Mouse (Mus musculus) adrenal gland, postnatal 4 days (tissue): ENCODE measurements around the gene Atl2. TPM values are rescaled to one million over a fixed set of nuclear protein-coding genes. Genes with fewer than 3 reads are reported as not detected.

Experiments
- DNase-seq, 2 experiments: peaks; one replicate each; pipeline ENCODE4 v3.0.0; 2021 to 2022; ENCODE audit warnings: low spot score in 2 of 2, mixed read lengths in 2 of 2
- total RNA-seq, 2 experiments: library from RNA; stranded (reverse); gene quantifications; 2 replicates each; pipeline ENCODE4 v1.2.3; 2021

The Atl2 gene
- total RNA-seq, 2 experiments from 2014 or later = 42.0 to 42.6 TPM

DNA sequence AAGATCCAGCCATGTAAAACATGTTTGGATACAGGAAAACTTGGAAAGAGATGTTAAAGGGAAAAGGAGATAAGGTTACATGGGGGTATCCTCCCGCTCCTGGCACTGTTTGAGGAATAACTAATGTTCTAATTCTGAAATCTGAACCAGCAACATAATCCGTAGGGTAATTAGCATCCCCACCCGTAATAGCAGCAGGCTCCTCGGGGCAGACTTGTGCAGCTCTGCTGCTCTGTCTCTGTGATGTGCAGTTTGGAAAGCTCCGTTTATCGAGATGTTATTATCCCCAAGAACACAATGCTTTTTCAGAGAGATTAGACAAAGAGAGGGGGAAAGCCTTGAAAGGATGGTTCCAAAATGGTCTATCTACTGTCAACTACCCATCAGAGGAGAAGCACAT lies 5.3 kb upstream of the Atl2 start:
- no peak for DNase-seq

DNA sequence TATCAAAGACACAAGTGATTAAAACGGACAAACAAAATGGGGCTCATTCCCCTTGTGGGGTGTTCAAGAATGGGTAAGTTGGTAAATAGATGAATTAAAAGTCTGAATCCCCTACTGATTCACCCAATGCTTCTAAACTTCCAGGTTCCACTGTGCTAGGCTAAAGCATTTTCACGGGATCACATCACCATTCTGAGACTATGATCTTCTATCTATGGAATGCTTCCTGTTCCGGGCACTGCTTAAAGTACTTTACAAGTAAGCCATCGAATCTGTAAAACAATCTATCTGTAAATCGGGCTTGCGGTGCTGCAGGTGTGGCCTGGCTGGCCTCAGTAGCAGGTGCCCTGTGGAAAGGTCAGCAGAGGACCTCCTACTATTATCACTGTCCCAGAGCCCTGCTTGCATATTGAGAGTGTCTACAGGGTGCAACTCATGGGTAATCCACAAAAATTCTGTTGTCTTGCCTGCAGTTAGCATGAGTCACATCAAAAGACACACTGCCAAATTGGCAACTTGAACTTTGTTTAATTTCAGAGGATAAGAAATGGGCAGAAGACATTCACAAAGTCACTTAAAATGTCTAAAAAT lies 2.3 kb upstream of the Atl2 start:
- DNase-seq = no peak

DNA sequence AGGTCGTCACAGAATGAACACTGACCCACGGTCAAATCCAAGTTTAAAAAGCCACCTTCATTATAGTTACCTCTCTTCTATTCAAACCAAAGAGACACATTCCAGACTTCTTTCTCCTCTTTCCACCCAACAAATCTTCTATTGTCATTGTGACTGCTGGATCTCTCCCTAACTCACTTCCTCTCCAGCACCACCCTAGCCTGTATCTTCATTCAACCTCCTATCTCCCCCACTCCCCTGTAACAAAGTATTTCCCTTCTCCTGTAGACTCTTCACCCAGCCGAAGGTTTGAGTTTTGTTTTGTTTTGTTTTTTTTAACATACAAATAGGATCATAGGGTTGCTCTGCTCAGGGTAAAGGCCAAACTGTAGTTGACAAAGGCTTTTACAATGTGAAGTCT lies 1.7 kb upstream of the Atl2 start:
- DNase-seq = no peak

DNA sequence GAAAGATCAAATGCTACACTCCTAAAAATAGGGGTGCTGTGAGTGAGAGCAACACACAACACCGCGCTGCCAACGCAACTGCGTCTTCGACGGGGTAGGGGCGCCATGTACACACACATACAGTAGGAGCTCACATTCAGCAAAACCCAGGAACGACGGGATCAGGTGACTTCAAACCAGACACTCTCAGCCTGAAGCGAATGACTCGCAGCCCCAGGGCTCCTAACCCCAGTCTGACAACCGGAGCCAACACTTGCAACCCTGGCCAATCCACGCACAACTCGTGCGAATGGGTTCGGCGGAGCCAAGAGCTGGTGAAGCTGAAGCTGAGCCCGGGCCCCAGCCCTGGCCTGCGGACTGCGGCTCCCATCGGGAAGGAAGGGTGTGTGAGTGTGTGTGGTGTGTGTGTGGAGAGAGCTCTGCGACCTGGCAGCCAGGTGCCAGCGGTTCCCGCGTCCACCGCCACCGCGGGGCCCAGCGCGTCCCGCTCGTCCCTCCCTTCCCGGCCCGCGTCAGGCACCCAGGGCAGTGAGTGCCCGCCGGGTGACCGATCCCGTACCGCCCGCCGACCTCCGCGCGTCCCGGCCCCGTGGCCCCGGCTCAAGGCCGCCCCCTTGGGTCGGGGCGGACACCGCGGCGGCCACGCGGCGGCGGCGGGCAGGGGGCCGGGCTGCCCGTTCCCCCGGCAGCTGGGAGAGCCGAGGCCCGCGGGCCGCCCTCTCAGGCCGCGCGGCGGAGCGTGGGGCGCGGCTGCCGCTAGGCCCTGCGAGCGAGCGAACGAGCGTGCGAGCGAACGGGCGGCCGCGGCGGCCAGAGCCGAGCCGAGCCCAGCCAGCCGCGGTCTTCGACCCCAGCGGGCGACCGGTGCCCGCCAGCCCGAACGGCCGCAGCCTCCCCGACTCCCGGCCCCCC lies 696 bp downstream of the Atl2 start:
- peak; percentile 26 to 31 for DNase-seq

DNA sequence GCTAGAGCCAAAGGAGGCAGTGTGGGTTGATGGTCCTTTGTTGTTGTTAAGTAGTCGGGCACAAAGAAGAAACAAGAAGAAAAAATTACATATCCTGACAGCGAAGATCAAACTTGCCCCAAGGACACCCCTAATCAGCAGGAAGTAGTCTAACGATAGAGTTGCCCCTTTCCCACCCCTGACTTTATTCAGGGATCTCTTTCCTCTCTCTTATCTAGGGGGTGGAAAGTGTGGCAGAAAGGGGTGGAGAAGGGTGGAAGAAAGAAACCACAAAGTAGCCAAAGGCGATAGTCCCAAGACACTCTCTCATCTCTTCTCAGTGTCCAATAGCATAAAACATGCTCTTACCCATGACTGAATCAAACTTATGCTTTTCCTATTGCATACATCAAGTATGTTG lies 1.9 kb downstream of the Atl2 start:
- no peak for DNase-seq

DNA sequence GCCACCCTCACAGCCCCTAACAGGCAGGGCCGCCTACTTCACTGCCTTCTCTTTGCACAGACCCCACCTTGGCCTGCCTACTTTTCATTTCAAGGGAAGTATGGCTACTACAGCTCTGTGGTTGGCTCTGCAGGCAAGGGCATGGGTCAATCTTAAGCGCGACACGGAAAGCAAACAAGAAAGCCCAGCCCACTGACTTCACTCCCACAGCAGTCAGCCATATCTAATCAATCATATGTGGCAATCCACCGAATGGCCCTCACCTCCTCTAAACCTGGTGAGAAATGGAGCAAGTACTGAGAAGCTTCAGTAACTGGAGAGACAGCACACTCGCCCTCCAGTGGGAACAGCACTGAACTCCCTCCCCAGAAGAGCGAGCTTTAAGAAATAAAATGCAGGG lies 4.0 kb downstream of the Atl2 start:
- DNase-seq = no peak

DNA sequence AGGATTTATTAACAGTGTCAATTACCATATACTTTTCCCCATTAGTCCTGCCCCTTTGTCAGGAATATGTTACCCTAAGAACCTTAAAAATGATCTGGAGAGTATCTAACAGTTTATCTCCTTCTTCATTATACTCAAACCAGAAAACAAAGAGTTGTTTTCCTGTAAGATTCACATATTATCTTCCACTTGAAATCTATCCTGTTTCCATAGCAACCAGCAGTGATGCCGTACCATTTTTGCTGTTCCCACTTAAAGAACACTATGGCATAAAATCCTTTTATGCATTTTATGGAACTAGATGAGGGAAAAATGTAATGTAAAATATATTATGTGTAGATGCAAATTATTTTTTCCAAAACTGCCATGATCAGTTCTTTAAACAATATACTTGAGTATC lies 8.0 kb downstream of the Atl2 start:
- DNase-seq = no peak

DNA sequence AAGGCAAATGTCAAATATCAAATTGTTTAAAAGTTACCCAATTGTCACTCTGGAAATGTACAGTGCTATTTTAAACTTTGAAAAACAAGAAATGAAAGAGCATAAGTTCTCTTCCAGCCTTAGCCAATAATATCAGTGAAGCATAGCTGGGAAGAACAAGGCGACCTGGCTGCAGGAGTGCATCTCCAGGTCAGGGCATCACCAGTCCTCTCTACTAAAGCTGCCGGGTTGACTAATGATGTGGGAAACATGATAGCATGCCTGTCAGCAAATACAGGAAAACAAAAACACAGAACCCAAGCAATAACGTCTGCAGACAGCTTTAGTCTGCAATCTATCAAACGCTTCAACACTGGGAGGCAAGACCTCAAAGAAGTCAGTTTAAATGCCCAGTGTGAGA lies 12.7 kb downstream of the Atl2 start:
- no peak for DNase-seq

DNA sequence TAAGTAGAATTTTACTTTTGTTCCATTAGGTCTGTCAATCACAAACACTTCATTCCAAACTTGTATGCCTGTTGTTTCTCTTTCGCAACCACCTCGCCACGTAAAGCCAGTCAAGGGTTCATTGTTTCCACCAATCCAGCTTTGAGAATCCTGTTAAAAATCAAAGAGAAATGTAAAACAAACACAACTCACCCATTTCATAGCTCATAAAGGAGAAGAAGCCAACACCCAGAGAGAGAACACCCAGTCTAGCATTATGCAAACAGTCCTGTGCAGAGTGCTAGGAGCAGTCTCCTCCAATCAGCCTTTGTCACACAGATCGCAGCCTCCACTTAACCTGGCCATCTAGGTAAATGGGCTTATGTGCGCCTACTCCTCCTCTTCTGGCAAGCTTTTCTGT lies 30.9 kb downstream of the Atl2 start:
- DNase-seq = no peak

DNA sequence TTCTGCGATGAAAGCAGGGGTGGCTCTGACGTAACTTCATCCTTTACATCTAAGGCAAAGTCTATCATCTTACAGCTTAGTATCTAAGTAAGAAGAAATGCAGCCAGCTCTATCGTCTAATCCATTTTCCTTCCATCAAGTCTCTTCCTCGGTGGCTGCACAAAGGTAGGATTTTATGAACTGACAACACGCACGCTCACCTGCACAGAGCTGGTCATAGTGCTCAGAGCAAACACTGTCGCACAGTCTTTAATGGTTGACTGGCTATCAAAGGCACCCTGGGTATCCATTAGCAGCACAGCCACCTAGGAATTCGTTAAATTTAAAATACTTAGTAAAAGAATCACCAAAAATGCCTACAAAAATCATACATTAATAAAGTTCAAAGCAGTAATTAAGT lies 31.4 kb downstream of the Atl2 start:
- no peak for DNase-seq

DNA sequence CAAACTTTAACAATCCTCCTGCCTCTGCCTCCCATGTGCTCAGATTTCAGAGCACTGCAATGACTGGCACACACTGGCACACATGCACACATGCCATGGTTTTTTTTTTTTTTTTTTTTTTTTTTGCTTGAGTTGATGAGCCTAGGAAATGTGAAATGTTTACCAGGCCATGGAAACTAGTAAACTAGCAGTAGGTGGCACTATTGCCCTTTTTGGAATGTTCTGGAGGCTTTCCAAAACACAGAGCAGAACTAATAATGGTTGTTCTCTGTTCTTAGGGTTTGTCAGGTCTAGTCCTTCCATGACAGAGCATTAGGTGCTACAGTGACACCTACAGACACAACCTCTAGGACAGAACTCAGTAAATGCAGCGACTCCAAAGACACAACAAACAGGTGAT lies 33.9 kb downstream of the Atl2 start:
- no peak for DNase-seq

DNA sequence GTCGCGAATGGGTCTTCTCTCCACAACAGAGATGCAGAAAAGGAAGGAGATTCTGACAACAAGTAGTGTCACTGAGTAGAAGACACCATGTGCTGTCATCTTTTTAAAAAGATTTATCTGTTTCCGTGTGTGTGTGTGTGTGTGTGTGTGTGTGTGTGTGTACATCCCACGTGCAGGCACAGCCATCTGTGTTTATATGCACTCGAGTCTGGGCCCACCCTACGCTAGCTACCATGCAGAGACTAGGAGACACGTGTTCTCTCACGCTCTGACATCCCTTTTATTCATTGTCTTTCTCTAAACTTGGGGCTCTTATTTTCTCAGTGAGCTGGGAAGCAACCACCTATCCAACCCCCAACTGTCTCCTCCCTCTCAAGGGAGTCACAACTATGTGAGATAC lies 40.4 kb downstream of the Atl2 start:
- DNase-seq = no peak

DNA sequence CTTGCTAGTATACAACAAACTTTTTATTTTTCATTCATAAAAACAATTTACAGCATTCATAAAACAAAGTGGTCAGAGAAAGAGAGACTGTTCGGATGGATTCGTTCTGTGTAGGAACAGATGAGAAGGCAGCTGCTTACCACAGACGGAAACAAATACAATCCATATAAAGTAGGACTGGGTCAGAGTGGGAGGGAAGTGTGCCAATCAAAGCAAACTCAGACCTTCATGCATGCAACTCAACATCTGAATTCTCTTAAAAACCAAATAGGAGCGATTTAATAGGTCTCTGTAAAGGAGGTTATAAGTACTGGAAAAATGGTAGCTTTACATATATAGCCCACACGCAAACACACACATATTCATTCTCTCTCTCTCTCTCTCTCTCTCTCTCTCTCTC lies 47.5 kb downstream of the Atl2 start:
- no peak for DNase-seq

DNA sequence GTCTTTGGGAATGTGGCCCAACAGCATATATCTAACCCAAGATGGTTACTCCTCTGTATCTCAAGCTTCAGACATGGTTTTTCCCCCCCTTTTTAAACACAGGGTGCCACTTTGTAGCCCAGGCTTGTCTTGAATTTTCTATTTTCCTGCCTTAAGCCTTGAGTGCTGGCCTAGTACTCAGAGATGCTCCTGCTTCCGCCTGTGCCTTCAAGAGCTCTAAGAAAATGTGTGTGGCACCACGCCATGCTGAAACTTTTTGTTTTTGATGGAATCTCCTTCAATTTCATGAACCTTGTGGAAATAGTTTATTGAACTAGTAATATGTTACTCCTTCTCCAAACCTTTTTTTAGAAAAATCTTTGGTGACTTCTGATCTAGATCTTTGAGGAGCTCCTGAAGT lies 49.7 kb downstream of the Atl2 start:
- no peak for DNase-seq

DNA sequence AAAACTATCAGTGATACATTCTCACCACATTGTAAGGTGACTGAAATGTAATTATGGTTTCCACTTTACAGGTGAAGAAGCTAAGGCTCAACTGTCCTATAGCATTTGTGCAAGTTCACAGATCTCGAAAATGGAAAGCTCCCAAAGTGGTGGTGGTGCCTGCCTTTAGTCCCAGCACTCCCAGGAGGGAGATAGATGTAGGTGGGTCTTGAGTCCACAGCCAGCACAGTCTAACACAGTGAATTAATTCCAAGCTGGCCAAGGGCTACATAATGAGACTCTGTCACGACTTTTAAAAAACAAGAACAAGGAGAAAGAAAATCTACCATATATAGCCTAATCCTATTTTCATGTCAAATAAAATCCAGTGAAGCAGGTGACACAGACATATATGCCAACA lies 50.2 kb downstream of the Atl2 start:
- no peak for DNase-seq

DNA sequence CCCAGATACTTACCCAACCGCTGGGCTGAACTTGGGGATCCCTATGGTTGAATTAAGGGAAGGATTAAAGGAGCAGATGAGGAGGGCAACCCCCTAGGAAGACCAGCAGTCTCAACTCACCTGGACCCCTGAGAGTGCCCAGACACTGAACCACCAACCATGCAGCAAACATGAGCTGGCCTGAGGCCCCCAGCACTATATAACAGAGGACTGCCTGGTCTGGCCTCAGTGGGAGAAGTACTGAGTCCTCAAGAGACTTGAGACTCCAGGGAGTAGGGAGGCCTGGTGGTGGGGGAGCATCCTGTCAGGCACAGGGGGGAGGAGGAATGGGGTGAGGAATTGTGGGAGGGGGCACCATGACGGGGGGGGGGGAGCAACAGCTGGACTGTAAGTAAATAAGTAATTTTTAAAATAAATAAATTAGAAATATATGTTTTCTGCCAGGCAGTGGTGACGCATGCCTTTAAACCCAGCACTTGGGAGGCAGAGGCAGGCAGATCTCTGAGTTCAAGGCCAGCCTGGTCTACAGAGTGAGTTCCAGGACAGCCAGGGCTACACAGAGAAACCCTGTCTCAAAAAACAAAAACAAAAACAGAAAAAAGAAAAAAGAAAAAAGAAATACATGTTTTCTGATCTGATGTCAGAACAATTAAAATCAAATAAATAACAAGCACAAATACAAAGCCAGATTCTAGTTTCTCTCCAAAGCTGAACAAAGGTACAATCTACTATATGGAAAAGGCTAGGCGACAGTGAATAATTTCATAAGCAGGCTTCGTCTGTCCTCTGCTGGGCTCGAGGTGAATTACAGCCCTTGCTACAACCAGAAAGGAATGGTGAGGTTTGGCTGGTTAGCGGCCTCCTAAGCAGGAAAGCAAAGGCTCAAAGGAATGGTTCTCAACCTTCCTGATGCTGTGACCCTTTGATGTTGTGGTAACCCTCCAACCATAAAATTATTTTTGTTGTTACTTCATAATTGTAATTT lies 55.4 kb downstream of the Atl2 start:
- DNase-seq = peak in 1 of 2 experiments; percentile 43

DNA sequence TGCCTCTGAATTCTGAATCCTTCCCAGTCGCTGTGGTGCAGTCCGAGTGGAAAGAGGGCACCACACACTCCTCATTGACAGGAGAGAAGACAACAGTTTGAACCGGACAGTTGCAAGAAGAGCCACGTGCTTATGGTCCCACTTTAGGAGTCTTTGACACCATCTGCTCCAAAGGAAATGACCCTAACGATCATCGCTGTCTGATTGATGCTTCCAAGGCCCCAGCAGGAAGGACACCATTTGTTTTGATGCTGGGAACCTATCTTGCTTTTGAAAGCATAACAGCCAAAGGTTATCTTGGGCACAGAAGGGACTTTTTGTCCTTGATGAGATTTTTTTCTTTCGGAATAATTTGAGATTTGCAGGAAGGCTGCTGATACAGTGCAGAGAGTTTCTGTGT lies 58.9 kb downstream of the Atl2 start:
- no peak for DNase-seq

DNA sequence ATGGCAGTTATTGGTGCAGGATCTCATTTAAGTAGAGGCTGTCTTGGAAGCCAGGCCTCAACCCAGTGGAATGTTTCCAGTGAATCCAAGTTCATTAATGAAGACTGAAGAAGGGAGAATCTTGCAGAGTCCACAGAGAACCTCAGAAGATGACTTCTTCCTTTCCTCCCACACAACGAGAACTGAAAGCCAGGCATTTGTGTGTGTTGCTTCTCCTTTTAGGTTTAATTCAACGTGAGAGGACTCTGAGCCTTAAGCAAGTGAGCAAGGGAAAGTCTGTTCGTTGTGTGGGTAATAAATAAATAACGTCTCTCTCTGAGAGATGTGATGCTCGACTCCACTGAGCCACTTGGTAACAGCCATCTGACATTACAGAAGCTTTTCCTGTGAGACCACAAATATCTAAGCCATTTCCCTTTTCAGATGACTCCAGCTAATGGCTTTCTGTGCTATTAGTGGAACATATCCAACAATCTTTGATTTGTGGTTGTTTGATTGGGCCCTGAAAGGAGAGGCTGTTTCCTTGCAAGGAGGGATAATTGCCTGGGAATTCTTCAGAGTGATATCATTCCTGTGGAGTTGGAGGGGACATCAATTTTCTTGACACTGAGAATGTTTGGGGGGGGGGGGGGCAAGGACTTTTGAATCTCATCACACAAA lies 60.1 kb downstream of the Atl2 start:
- DNase-seq = no peak

DNA sequence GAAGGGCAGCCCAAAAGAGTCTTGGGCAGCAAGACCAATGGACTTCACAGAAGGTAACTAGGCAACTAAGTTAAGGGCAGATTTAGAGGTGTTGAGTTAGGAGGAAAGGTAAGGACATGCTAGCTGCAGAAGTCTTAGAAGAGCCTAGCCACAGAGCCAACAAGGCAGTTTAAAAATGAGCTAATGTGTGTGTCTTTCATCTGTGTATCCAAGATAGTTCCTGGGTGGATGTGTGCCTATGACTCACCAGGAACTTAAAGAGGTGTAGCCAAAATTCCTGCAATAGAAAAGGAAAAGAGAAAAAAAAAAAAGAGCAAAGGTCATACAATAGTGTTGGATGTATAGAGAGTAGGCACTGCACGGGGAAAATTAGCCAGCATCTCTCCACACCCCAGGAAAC lies 63.6 kb downstream of the Atl2 start:
- no peak for DNase-seq

DNA sequence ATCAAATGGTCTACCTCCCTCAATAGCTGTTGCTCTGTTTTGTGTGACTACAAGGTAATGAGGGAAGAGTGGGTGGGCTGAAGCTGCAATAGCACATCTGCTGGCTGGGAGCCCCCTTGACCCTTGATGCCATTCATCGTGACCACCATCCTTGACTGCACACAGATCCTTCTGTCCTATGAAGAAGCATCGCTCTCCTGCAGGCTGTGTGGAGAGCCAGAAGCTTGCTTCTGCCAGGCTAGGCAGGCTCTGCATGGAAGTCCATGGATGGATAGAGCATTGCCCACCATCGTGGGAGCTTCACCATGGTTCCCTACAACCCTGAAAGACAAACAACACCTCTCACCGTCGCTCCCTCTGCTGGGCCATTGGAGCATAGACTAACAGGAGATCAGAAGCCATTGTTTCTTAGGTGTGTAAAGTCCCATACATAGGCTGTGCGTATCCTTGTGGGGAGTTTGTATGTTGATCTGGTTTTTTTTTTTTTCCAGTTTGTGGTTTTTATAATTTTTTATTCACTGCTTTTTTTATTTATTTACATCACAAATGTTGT lies 69.4 kb downstream of the Atl2 start:
- no peak for DNase-seq
